Mouse (Mus musculus): ENCODE data around the gene Tprn. TPM values are rescaled to one million over a fixed set of nuclear protein-coding genes. Genes with fewer than 3 reads are reported as not detected.

Tprn gene
- total and polyA plus RNA-seq, 3 experiments, result 7.0 to 19.3 (median 13.1) TPM

DNA sequence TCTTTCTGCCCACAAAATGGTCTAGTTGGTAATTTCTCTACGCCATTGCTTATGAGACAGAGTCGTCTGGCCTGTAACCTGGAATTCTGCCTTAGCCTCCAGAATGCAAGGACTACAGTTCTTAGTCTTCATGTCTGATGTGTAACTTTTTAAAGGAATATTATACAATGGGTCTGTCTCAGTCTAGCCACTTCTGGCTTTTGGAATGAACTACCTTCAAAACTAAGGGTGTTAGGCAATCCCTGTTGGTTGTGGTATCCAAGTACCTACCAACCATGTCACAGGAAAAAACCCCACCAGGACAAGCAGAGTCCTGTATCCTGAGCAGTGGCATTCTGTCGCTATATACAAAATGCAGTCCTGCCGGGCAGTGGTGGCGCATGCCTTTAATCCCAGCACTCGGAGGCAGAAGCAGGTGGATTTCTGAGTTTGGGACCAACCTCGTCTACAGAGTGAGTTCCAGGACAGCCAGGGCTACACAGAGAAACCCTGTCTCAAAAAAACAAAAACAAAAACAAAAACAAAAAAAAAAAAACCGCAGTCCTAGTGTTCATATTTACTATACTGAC is 36.5 kb upstream of the Tprn start:
- TF ChIP-seq HCFC1 (IDR thresholded peaks at IDR 0.05; ENCODE audit: low read depth, low read length) (no peak), POLR2AphosphoS2 (IDR thresholded peaks at IDR 0.05; ENCODE audit: low read depth, low read length) (no peak), NELFE (IDR thresholded peaks at IDR 0.05; ENCODE audit: low read depth, low read length) (no peak), MXI1 (IDR thresholded peaks at IDR 0.05; ENCODE audit: low read depth, low read length) (no peak), POLR2A (IDR thresholded peaks at IDR 0.05; ENCODE audit: low read depth, low read length) (no peak), ZNF384 (IDR thresholded peaks at IDR 0.05; ENCODE audit: low read depth, low read length) (no peak), CHD2 (IDR thresholded peaks at IDR 0.05; ENCODE audit: low read length) (no peak), ETS1 (conservative IDR thresholded peaks at IDR 0.05; ENCODE audit: low read depth, low read length) (no peak), MYC (IDR thresholded peaks at IDR 0.05; ENCODE audit: low read depth, low read length) (no peak), CTCF (conservative IDR thresholded peaks at IDR 0.05 in 1 of 2, IDR thresholded peaks at IDR 0.05 in 1 of 2; ENCODE audit: low read depth in 2 of 2, low read length in 2 of 2) (no peak), MAZ (IDR thresholded peaks at IDR 0.05; ENCODE audit: low read depth, low read length) (no peak)
- Histone ChIP-seq H3K27ac (ENCODE audit: insufficient read depth, low read depth) (no peak overlapping the region), H3K4me1 (ENCODE audit: control insufficient read depth in 1 of 2, insufficient read depth in 2 of 2) (peaks cover 13 to 34% of the 10 kb centered on the region in 2 experiments; a peak in 3 of 4 replicates), H3K9ac (ENCODE audit: insufficient read depth, low read depth) (peak overlapping the region; percentile 89; the same call in 1 of the 2 replicates), H3K36me3 (replicated peaks in 1 of 2; ENCODE audit: control insufficient read depth in 1 of 2, insufficient read depth in 1 of 2, low read length in 1 of 2) (peaks cover 22 to 26% of the 10 kb centered on the region in 2 experiments), H3K79me2 (replicated peaks; ENCODE audit: control insufficient read depth, extremely low read depth, insufficient read depth, poor library complexity, severe bottlenecking) (peaks cover 9% of the 10 kb centered on the region), H3K4me3 (replicated peaks in 1 of 3; ENCODE audit: low read depth in 2 of 3, low read length in 2 of 3, poor library complexity in 1 of 3) (peak overlapping the region in 2 of 3 experiments; percentile 61 to 62), H3K27me3 (replicated peaks) (peaks cover 20% of the 10 kb centered on the region), H3K4me2 (ENCODE audit: insufficient read depth, low read depth, poor library complexity, severe bottlenecking) (peak overlapping the region; percentile 76), H3K9me3 (replicated peaks; ENCODE audit: low read length) (no peaks in the 10 kb centered on the region)
- dilution Hi-C loops (cut with MboI; ENCODE audit: extremely low pct_ligation_motif_present, extremely low pct_unique_long_range_greater_than_20kb, low sequenced_read_pairs) (no loop called here), in situ Hi-C loops (cut with MboI; ENCODE audit: low pct_ligation_motif_present, low pct_unique_long_range_greater_than_20kb, low sequenced_read_pairs) (no loop called here)
- DNase-seq (ENCODE audit: extremely low read depth), result no peak

DNA sequence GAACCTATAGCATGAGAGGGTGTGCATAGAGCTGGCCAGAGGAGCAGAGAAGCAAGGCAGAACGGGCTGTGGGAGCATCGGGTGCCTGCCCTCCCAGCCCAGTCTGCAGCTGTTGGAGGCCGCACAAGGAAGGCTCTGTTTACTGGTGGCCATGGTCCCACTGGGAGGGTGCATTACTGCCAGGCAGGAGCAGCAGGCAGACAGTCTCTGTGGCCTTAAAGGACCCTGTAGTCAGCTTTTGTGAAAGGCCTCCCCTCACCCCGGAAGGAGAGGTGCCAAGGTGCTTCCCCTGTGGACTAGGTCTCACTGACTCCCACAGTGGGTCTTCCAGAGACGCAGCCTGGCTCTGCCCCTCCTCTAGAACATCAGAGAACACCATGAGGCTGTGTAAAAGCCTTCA is 35.6 kb upstream of the Tprn start:
- Histone ChIP-seq H3K4me1 (ENCODE audit: control insufficient read depth in 1 of 2, insufficient read depth in 2 of 2) (peaks cover 10 to 29% of the 10 kb centered on the region in 2 experiments; a peak in 3 of 4 replicates), H3K36me3 (replicated peaks in 1 of 2; ENCODE audit: control insufficient read depth in 1 of 2, insufficient read depth in 1 of 2, low read length in 1 of 2) (peaks cover 13 to 19% of the 10 kb centered on the region in 2 experiments), H3K9ac (ENCODE audit: insufficient read depth, low read depth) (no peak overlapping the region), H3K27ac (ENCODE audit: insufficient read depth, low read depth) (no peak overlapping the region), H3K4me3 (replicated peaks in 1 of 3; ENCODE audit: low read depth in 2 of 3, low read length in 2 of 3, poor library complexity in 1 of 3) (no peak overlapping the region), H3K79me2 (replicated peaks; ENCODE audit: control insufficient read depth, extremely low read depth, insufficient read depth, poor library complexity, severe bottlenecking) (peaks cover 9% of the 10 kb centered on the region), H3K27me3 (replicated peaks) (peaks cover 30% of the 10 kb centered on the region), H3K4me2 (ENCODE audit: insufficient read depth, low read depth, poor library complexity, severe bottlenecking) (no peak overlapping the region), H3K9me3 (replicated peaks; ENCODE audit: low read length) (no peaks in the 10 kb centered on the region)
- no peak for DNase-seq (ENCODE audit: extremely low read depth)
- dilution Hi-C loops (cut with MboI; ENCODE audit: extremely low pct_ligation_motif_present, extremely low pct_unique_long_range_greater_than_20kb, low sequenced_read_pairs), result no loop called here
- in situ Hi-C loops (cut with MboI; ENCODE audit: low pct_ligation_motif_present, low pct_unique_long_range_greater_than_20kb, low sequenced_read_pairs), result no loop called here
- no peak for TF ChIP-seq TBP (conservative IDR thresholded peaks at IDR 0.05; ENCODE audit: low read depth, low read length)
- no peak for TF ChIP-seq JUN (IDR thresholded peaks at IDR 0.05; ENCODE audit: insufficient read depth, low read depth, low read length)
- no peak for TF ChIP-seq RCOR1 (conservative IDR thresholded peaks at IDR 0.05; ENCODE audit: low read depth, low read length)
- TF ChIP-seq IRF4 (IDR thresholded peaks at IDR 0.05; ENCODE audit: low read depth, low read length), result no peak
- no peak for TF ChIP-seq KAT2A (IDR thresholded peaks at IDR 0.05; ENCODE audit: insufficient replicate concordance, low read length)
- TF ChIP-seq MEF2A (IDR thresholded peaks at IDR 0.05; ENCODE audit: borderline replicate concordance, low read depth, low read length), result no peak
- TF ChIP-seq TCF12 (IDR thresholded peaks at IDR 0.05; ENCODE audit: low read depth, low read length), result no peak
- TF ChIP-seq ETS1 (conservative IDR thresholded peaks at IDR 0.05; ENCODE audit: low read depth, low read length), result no peak
- TF ChIP-seq CHD1 (IDR thresholded peaks at IDR 0.05; ENCODE audit: low read depth, low read length), result no peak
- TF ChIP-seq USF2 (conservative IDR thresholded peaks at IDR 0.05; ENCODE audit: low read depth, low read length), result no peak
- TF ChIP-seq EP300 (IDR thresholded peaks at IDR 0.05; ENCODE audit: low read length), result no peak
- no peak for TF ChIP-seq E2F4 (IDR thresholded peaks at IDR 0.05; ENCODE audit: insufficient replicate concordance, low read depth, low read length)
- no peak for TF ChIP-seq SMC3 (IDR thresholded peaks at IDR 0.05; ENCODE audit: low read depth, low read length)
